Mouse (Mus musculus) cerebellum, adult 9-10 months (tissue): ENCODE measurements around the gene Hmgn3.
"Not testable (repeated sequence)": the region's sequence is repeated elsewhere in the genome, so short reads cannot be mapped to it uniquely, and the experiment has no call there.

ENCODE experiments used
- DNase-seq: peaks from one replicate; pipeline ENCODE4 v3.0.0; 2022

Hmgn3 gene

DNA sequence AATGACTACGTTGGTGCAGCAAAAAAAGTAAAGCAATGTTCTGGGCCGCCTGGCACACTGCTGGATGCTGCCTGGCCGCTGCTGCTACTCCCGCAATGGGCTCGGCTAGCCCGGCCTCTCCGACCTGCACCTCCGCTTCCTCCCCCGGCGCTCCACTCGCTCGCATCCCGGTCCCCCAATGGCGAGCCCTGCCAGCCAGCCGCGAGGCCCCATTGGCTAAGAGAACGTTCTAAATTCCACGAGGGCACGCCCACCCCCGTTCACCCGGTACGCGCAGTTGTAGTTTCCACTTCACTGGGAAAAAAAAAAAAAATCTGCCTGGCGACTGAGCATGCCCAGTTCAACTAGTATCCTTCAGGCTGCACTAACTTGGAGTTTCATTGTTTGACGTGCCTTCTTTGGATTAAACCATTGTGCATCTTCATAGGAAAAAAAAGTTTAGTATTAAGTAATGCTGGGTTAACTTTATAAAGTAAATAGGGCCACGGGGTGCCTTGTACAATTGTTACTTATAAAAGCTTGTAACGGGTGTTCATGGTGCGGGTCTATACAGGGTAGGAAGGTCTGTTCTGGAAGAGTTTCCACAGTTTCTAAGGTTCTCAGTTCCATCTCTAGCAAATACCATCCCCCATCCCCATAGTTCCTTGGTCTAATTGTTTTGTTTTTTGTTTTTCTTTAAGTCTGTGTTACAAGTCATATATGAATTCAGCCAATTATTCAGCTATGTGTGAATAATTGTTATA lies at the start of gene Hmgn3:
Hmgn3 (minus strand) TSS at position 240 of the 743 bp plus-strand sequence.
- peak; percentile 91 for DNase-seq

DNA sequence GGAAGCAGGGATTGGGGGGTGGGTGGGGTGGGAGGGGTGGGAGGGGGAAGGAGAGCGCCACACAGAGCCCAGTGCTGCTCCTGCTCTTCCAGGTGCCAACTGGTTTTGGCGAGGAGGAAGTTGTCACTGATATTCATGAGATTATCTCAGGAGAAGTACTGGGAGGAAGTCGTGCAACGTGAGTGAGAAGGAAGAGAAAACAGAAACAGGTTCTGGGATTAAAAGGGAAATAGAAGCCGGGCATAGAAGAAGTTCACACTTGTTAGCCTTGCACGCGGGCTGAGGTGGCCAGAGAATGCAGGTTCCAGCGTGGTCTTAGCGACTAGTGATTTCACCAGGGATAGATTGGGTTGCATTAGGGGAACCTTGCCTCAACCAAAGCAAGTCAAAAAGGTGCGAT lies 49.3 kb upstream of the Hmgn3 start:
- no peak for DNase-seq

DNA sequence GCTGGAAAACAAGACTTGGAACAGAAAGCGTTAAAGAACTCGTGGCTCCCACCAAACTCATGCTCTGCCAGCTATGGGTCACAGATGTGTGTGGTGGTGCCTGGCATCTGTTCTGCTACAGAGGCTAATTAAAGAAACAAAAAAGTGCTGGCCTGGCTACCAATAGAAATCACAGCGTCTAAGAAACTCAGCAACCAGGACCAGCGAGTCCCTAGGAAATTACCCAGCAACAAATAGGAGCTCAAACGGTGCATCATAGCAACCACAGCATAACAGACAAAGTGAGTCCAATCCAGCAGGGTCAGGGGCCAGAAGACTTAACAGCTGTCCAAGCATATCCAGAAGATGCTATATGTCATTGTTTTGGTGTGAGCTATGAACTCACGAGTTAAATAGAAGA lies 48.5 kb upstream of the Hmgn3 start:
- DNase-seq: no peak

DNA sequence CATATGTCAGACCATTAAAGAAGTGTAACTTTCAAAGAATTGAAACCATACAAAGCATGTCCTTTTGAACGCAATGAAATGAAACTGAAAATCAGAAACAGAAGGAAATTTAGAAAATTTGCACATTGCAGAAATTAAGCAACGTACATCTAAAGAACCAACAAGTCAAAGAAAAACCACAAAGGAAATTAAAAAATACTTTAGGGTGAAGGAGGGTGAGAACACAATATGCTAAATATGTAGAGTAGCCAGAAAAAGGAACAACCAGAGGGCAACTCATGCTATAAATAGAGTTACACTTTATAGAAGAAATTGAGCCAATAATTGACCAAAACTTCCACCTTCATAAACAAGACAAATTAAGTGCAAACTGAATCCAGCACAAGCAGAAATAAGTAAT lies 41.3 kb upstream of the Hmgn3 start:
- DNase-seq: no peak

GRCm38 (mm10) chr9:83145591-83146445 lies 667 bp downstream of the Hmgn3 start:
- peak; percentile 71 for DNase-seq

- DNase-seq: no peak
Observed at GRCm38 (mm10) chr9:83129831-83130230, 16.7 kb downstream of the Hmgn3 start.

DNA sequence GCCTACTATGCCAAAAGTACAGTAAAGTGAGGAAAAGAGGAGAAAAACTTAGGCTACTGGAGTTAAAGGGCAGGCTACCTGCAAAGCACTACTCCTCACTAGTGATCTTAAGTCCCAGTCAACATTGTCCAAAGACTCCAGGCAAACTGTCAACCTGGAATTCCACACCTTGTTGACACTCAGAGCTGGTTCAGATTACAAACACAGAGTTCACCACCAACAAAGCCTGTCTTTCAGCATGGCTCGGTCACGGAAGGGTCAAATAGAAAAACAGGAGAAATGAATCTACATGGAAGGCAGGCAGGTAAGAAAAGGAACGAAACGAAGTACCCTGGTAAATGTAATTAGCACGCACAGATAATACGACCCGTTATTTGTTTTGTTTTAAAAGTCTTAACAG lies 18.6 kb downstream of the Hmgn3 start:
- no peak for DNase-seq

- DNase-seq: not testable (repeated sequence)
Observed at GRCm38 (mm10) chr9:83126482-83126881, 20.0 kb downstream of the Hmgn3 start.

DNA sequence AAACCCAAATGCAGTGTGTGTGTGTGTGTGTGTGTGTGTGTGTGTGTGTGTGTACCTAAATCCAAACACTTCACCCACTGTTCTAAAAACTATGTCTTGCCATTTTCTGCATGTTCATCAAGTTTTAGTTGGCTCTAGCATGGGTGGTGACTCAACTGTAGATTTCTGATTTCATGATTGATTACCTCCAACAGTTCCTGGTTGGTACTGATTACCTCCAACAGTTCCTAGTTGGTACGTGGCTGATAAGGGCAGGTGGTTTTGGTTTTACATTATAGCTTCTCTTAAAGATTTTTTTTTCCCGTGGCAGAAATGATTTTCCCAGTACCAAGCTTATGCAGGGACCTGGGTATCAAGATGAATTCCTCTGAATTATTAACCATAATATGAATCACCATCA lies 27.3 kb downstream of the Hmgn3 start:
- no peak for DNase-seq

- no peak for DNase-seq
Observed at GRCm38 (mm10) chr9:83117486-83117885, 29.0 kb downstream of the Hmgn3 start.

DNA sequence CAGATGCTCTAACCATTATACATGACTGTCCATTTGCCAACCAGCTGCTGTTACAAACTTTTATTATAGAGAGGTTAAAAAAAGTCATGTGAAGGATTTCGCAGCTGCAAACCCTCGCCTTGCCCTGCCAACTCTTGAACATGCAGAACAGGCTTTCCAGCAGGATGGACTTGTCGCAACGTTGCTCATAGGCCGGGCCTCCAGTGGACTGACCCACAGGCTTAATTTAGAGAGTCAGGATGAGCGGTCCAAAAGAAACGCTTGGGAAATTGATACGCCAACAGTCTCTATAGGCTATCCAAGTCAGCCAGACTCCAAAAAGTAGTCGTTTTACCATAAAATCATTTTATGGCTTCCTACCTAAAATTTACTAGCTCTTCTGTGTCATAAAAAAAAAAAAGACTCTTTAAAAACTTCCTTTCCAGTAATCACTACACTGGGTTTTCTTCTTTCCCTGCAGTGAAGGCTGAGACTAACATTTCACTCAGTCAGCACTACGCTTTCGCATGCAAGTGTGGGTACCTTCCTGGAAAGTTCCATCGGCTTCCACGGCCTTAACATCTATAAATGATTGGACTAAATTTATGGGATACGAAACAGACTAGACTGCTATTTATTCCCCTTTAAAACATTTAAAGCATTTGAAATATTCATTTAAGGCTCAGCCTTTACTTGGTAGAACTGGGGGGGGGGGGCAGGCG lies 29.6 kb downstream of the Hmgn3 start:
- no peak for DNase-seq

- DNase-seq: no peak
Observed at GRCm38 (mm10) chr9:83115676-83116075, 30.8 kb downstream of the Hmgn3 start.

GRCm38 (mm10) chr9:83113800-83114217 lies 32.7 kb downstream of the Hmgn3 start:
- DNase-seq: no peak

DNA sequence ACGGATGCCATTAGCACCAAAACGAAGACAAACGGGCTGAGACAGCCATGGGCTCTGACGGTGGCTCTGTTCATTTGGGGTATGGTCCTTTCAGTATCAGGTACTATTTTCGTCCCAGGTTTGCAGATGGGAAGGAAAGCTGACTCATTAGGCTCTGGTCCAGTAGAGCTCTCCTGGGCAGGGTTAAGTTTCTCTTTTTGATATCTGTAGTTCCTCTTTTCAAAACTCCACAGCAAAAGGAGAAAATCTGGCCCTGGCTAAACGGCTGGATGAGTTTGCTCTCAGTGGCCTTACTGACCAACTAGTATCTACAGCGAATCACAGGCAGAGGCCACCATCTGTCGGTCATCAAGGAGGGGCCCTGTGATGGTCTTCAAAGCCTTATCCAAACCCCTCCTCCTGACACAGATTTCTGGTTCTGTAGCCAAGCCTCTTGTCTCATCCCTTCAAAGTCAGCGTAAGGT lies 34.1 kb downstream of the Hmgn3 start:
- peak; percentile 5 for DNase-seq

- DNase-seq: no peak
Observed at GRCm38 (mm10) chr9:83111789-83112188, 34.7 kb downstream of the Hmgn3 start.

DNA sequence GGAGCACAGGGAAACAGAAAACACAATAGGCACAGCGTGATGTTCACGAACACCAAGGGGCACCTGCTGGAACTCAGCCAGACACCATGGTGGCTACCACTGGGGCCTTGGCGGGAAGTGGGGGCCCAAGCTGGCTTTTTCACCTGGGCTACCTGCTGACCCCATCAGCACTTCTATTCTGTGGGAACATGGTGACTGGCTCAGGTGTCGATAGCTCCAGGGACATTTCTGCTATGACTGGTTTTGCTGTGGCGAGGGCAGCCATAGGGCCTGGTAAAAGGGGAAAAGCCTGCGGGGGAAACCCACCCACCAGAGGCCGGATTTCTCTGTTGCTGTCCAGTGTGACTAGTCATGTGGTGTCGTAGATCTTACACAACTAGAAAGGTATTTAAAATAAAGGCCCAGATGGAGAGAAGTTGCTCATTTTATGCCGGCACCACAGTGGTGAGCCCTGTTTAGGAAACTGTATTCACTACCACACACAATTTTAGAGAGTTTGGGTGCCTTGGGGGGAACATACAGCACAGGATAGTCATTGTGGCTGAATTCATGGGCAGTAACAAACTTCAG lies 35.3 kb downstream of the Hmgn3 start:
- DNase-seq: no peak

DNA sequence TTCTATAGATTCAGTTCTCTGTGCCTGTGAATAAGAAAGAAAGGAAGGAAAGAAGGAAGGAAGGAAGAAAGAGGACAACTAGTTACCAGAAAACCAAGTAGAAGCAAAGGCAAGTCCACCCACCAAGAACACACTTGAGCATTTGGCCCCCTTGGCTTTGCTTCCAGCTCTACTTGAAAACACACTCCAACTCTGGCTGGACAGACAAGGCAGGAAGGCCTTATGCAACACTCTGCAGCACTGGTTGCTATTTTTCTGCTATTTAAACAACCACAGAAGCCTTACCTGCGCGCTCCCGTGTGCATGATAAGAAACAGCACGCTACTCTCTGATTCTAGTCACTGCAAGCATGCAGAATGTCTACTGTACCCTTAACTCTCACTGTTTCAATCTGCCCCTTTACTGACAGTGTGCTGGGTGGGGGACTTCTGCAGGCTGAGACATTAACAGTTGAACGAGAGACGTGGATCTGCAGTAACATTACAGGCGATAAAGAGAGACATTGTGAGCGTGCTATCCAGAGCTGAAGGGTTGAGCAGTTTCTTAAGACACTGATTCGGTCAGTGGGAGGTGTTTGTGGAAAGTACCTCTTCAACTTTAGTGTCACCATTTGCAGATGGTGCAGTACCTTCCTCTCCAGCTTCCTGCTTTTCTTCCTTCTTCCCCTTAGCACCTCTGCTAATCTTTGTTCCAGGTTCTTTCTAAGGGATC lies 35.9 kb downstream of the Hmgn3 start:
- no peak for DNase-seq

DNA sequence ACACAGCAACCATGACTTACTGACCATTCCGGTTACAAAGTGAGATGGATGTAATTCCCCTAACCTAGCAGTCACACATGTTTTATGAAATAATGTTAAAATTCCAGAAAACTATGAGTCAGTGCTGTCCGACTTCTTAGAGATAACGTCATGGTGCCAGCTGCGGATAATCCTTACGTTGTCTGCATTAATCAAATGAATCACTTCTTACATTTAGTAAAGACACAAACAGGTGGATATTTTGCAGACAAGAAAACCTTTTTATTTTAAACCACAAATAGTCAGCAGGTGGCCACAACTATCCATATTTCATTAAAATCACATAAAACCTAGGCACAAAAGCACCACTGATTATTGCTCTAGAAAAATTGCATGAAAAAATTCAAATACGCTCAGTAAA lies 36.8 kb downstream of the Hmgn3 start:
- no peak for DNase-seq

DNA sequence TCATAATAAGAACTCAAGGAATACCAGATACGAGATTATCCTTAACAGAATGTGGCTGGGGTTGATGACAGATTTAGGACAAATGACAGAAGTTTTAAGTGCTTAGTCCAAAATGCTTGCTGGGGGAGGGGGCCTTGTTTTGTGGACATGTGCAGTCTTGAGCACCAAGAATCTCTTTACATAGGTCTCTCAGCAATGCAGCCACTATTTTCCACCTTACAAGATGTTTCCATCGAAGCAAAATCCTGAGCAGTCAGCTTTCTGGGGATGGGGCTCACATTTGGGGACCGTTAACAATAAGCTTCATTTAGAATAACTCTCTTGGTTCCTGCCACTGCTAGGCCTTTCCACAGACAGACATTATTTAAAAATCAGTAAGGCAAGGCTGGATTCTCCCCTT lies 37.7 kb downstream of the Hmgn3 start:
- DNase-seq: no peak

DNA sequence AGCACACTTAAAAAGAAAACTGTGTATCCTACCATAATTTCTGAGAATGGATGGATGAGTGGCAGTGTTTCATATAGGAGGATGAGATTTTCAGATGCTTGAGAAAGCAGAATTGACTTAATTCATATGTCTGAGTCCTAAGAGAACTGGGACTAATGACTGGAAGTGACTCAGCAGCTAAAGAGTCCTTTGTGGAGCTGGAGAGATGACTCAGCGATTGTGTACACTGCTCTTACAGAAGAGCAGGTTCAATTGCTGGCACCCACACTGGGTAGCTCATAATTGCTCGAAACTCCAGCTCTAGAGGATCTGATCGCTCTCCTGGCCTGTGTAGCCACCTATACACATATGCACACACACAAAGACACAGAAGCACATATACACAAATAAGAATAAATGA lies 42.7 kb downstream of the Hmgn3 start:
- no peak for DNase-seq

DNA sequence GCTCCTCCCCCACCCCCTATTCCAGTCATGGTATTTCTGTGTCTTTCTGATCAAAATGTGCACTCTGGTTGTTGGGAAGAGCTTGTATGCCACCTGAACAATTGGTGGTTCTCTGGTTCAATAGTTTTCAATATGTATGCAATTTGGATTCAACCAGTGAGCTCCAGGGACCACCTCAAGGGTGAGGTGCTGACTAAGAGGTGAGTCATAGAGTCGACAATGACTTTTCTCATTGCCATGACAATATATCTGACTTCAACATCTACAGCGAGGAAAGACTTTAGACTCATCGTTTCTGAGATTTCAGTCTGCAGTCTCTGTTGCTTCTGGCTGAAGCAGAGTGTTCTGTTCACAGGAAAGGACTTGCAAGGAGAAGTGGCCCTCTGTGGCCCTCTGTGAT lies 44.8 kb downstream of the Hmgn3 start:
- DNase-seq: no peak

GRCm38 (mm10) chr9:83100786-83101185 lies 45.7 kb downstream of the Hmgn3 start:
- DNase-seq: no peak
